Mouse (Mus musculus) myocyte (in vitro differentiated cells): ENCODE measurements around the gene Gosr1.

Experiments used
- E2F4 ChIP-seq: IDR thresholded peaks from one replicate; pipeline ENCODE4 v1.6.1; 2011; ENCODE audit warnings: mild to moderate bottlenecking, control low read depth, moderate library complexity; ENCODE audit not compliant: insufficient read depth
- MAX ChIP-seq: IDR thresholded peaks from one replicate; pipeline ENCODE4 v1.6.1; 2011; ENCODE audit warnings: low read depth, mild to moderate bottlenecking, control low read depth
- MYOG ChIP-seq, 3 experiments: IDR thresholded peaks; one replicate each; pipeline ENCODE4 v1.6.1; 2011; ENCODE audit warnings: control low read depth in 2 of 3, low read depth in 2 of 3, mild to moderate bottlenecking in 2 of 3; ENCODE audit not compliant: insufficient read length in 2 of 3, control insufficient read depth in 1 of 3, insufficient read depth in 1 of 3
- POLR2A ChIP-seq: IDR thresholded peaks from one replicate; pipeline ENCODE4 v1.6.1; 2011; ENCODE audit warnings: low read depth, mild to moderate bottlenecking, control low read depth, moderate library complexity; ENCODE audit not compliant: insufficient read length
- POLR2AphosphoS2 ChIP-seq: IDR thresholded peaks from one replicate; pipeline ENCODE4 v1.6.1; 2011; ENCODE audit warnings: low read depth, control low read depth; ENCODE audit not compliant: insufficient read length
- REST ChIP-seq: IDR thresholded peaks from one replicate; pipeline ENCODE4 v1.6.1; 2011; ENCODE audit warnings: mild to moderate bottlenecking, control low read depth, moderate library complexity; ENCODE audit not compliant: insufficient read depth, insufficient read length
- TCF12 ChIP-seq: IDR thresholded peaks from one replicate; pipeline ENCODE4 v1.6.1; 2011; ENCODE audit warnings: mild to moderate bottlenecking, control low read depth; ENCODE audit not compliant: poor library complexity, insufficient read depth, severe bottlenecking
- USF1 ChIP-seq: IDR thresholded peaks from one replicate; pipeline ENCODE4 v1.6.1; 2011; ENCODE audit warnings: low read depth, mild to moderate bottlenecking, control low read depth, moderate library complexity

GRCm38 (mm10) chr11:76809450-76809849, 46.1 kb upstream of the Gosr1 start:
- TF ChIP-seq POLR2A (no peak), POLR2AphosphoS2 (no peak), REST (no peak), TCF12 (no peak), MAX (no peak), USF1 (no peak), MYOG (IDR thresholded peaks at IDR 0.05; ENCODE audit: control insufficient read depth in 1 of 3, insufficient read depth in 1 of 3, insufficient read length in 2 of 3, low read depth in 2 of 3) (no peak), E2F4 (no peak)
